Mouse (Mus musculus) intestine, embryonic 16.5 days (tissue): Measurements from ENCODE around the gene Nudt12. TPM values are rescaled to one million over a fixed set of nuclear protein-coding genes. Genes with fewer than 3 reads are reported as not detected.

Experiments
- ATAC-seq: fragments of 200-750 bp; cut with Nextera tagmentation; 2 replicates; pipeline ENCODE4 v1.8.0; 2017; ENCODE audit warnings: moderate TSS enrichment, moderate library complexity
- H3K27ac ChIP-seq: fragments of 300-500 bp; sonication (generic); 2 replicates; pipeline ENCODE4 v1.5.1; 2014; ENCODE audit warnings: mild to moderate bottlenecking, low read length
- H3K27me3 ChIP-seq: fragments of 300-500 bp; sonication (generic); replicated peaks from 2 replicates; pipeline ENCODE4 v1.6.1; 2014; ENCODE audit warnings: low read length, control low read depth, mixed read lengths; ENCODE audit not compliant: control insufficient read depth, insufficient read depth
- H3K36me3 ChIP-seq: fragments of 300-500 bp; sonication (generic); 2 replicates; pipeline ENCODE4 v1.6.1; 2014; ENCODE audit warnings: low read length, control low read depth; ENCODE audit not compliant: control insufficient read depth, insufficient read depth
- H3K4me1 ChIP-seq: fragments of 300-500 bp; sonication (generic); 2 replicates; pipeline ENCODE4 v1.6.1; 2014; ENCODE audit warnings: low read length, control low read depth, mixed read lengths; ENCODE audit not compliant: control insufficient read depth, insufficient read depth
- H3K4me2 ChIP-seq: fragments of 300-500 bp; sonication (generic); 2 replicates; pipeline ENCODE4 v1.6.1; 2014; ENCODE audit warnings: low read depth, low read length, control low read depth
- H3K4me3 ChIP-seq: fragments of 300-500 bp; sonication (generic); 2 replicates; pipeline ENCODE4 v1.5.1; 2014; ENCODE audit warnings: mild to moderate bottlenecking, low read length
- H3K9ac ChIP-seq: fragments of 300-500 bp; sonication (generic); 2 replicates; pipeline ENCODE4 v1.6.1; 2014; ENCODE audit warnings: low read depth, low read length
- H3K9me3 ChIP-seq: fragments of 300-500 bp; sonication (generic); 2 replicates; pipeline ENCODE4 v1.6.1; 2016; ENCODE audit warnings: low read length, control low read depth; ENCODE audit not compliant: control insufficient read depth
- WGBS: fragments of 180-500 bp; shearing (Covaris S2); extraction: QIAGEN DNeasy Blood & Tissue Kit; methylation state at CpG from one replicate; pipeline ENCODE4 v1.1.7; 2014; 5-methylcytosine and 5-hydroxymethylcytosine counted together
- polyA plus RNA-seq: library from polyadenylated mRNA; unstranded; fragments of >200 nt; fragmentation: Nextera tagmentation; extraction: Ambion mirVana; gene quantifications from 2 replicates; pipeline ENCODE4 v1.2.1, GENCODE M21; 2015

Gene Nudt12
- polyA plus RNA-seq, 1 experiment from 2014 or later: 5.7 TPM

DNA sequence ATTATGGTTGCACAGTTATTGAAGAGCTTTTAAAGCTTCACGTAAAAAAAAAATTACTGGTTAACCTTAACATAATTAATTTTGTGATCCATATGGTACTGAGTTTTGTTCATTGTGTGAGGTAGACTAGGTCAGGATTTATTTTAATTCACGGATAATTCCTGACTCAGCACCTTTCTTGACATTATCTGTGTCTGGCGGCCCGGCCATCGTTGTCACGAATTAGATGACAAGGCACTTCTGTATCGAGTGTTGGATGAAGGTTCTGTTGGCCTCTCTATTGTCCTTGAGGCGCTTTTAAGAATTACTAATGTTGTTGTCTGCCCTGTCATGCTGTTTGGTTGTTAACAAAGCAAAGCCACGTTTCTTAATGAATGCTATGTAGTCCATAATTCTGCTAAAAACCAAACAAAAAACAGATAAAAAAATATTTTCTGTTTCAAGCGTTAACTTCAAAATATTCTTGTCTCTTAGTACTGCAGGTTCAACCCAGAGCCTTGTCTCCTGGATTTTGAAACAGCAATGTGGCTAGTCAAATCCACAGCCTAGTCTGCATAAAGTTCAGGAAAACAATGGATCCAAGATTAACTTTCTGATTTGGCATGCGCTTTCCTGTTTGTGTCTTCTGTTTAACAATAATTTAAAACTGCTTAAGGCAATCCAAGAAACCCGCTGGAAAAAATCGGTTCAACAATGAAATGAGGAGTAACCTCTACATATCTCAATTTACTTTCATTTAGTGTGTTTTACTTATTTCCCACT is 1.4 kb downstream of the Nudt12 start:
- 76% methylated on average over 13 of the region's 13 CpGs for WGBS
- no peaks in the 10 kb centered on the region for H3K9me3 ChIP-seq
- H3K9ac ChIP-seq: no peak overlapping the region
- no peak overlapping the region for H3K4me3 ChIP-seq
- ATAC-seq: no peak
- no peaks in the 10 kb centered on the region for H3K27me3 ChIP-seq
- no peaks in the 10 kb centered on the region for H3K4me1 ChIP-seq
- no peak overlapping the region for H3K4me2 ChIP-seq
- H3K36me3 ChIP-seq: no peaks in the 10 kb centered on the region
- H3K27ac ChIP-seq: no peak overlapping the region

DNA sequence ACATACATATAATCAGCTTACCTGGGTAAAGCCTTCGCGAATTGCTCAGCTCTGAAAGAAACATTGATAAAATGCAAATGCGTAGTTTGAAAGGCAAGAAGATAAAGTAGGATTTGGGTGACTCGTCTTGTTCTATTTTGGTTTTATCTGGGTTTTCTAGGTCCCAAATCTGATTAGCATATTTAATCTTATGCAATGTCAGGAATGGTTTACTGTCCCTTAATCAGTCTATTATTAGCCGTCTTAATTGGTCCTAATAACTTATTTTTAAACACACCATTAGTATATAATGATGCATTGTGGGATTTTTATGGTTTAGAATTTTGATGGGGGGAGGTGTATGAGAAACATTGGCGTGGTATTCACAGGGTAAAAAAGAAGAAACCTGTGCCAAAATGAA is 21.9 kb downstream of the Nudt12 start, which contains the start of gene Pdzph1:
Gene Pdzph1 (minus strand): TSS at position 101 of the 400 bp plus-strand sequence.
- Histone ChIP-seq H3K9ac (no peak within 1 kb of the TSS), H3K4me1 (no peaks in the 10 kb centered on the region), H3K27ac (no peak within 1 kb of the TSS), H3K27me3 (no peaks in the 10 kb centered on the region), H3K9me3 (no peaks in the 10 kb centered on the region), H3K4me2 (no peak within 1 kb of the TSS), H3K4me3 (no peak within 1 kb of the TSS), H3K36me3 (no peaks in the 10 kb centered on the region)
- ATAC-seq: no peak
- WGBS: 81% methylated on average over 6 of the region's 6 CpGs

DNA sequence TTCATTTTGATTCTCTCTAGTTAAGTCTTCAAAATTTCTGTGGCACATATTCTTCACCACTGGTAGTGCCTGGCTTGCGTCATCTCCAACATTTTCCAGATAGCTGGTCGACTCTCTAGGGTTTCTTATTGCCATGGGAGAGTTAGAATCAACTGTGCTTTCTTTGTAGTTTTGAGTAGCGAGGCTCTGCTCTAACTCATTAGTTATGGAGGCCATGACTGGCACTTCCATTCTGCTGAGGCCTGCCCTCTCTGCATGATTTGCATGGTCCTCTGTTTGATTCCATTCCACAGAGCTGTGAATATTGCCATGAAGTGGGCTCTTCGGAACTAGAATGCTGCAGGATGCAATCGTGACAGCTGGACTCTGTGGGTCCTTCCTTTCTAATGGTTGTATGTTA is 39.9 kb downstream of the Nudt12 start:
- no peak overlapping the region for H3K4me2 ChIP-seq
- ATAC-seq: no peak
- H3K27me3 ChIP-seq: no peaks in the 10 kb centered on the region
- WGBS: 52% methylated on average over 5 of the region's 5 CpGs
- H3K27ac ChIP-seq: no peak overlapping the region
- H3K9ac ChIP-seq: no peak overlapping the region
- H3K9me3 ChIP-seq: no peaks in the 10 kb centered on the region
- H3K4me3 ChIP-seq: no peak overlapping the region
- no peaks in the 10 kb centered on the region for H3K4me1 ChIP-seq
- H3K36me3 ChIP-seq: no peaks in the 10 kb centered on the region

DNA sequence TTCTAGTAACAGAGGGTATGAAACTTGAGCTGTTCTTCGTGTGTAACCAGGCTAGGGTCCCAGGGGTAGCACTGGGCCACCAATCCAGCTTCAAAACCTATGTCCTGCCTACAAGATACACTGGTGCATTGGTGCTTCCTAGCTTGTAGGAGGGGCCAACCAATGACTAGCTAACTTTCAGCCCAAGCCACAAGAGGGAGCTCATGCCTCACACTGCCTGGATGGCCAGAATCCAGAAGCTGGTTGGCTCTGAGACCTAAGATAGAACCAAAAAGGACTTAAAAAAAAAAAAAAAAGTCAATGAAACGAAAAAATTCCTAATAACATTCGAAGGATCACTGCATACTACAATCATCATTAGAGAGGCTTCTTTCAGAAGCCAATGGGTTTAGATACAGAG is 53.3 kb downstream of the Nudt12 start:
- no peaks in the 10 kb centered on the region for H3K9me3 ChIP-seq
- no peak overlapping the region for H3K4me3 ChIP-seq
- no peak for ATAC-seq
- H3K4me1 ChIP-seq: no peaks in the 10 kb centered on the region
- WGBS: 48% methylated on average over 3 of the region's 3 CpGs
- no peaks in the 10 kb centered on the region for H3K36me3 ChIP-seq
- H3K9ac ChIP-seq: no peak overlapping the region
- H3K4me2 ChIP-seq: no peak overlapping the region
- H3K27ac ChIP-seq: no peak overlapping the region
- H3K27me3 ChIP-seq: no peaks in the 10 kb centered on the region

DNA sequence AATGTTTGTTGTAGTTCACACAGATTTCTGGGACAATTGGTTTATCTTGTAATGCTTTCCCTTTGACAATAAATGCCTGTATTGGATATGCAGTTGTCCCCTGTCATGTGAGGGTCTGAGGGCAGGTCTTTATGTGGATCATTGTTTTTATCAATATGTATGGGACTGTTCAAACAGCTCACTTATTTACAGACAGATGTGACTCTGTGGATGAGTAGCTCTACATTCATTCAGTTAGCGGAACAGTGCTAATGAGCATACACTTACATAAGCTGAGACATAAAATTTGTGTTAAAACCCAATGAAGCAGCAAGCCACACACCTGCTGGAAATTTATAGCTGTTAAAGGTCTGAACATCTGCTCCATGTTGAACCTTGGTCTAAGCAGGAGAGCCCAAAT is 56.1 kb downstream of the Nudt12 start:
- WGBS: 82% methylated on average over 1 of the region's 1 CpGs
- Histone ChIP-seq H3K9me3 (no peaks in the 10 kb centered on the region), H3K4me2 (no peak overlapping the region), H3K27ac (no peak overlapping the region), H3K4me3 (no peak overlapping the region), H3K9ac (no peak overlapping the region), H3K36me3 (no peaks in the 10 kb centered on the region), H3K27me3 (no peaks in the 10 kb centered on the region), H3K4me1 (no peaks in the 10 kb centered on the region)
- ATAC-seq: no peak

Other genes starting within 250 kb of the Nudt12 start
- gene Pdzph1, start 22.0 kb downstream of the Nudt12 start, polyA plus RNA-seq: 0.13 TPM in 1 of 2 replicates, not detected in the other